Mouse (Mus musculus) brain, embryonic 14.5 days (tissue): ENCODE results near the gene Tmcc2.

Experiments
- CTCF ChIP-seq: fragments of 200-500 bp; IDR thresholded peaks from 2 replicates; pipeline ENCODE4 v1.5.1; 2012; ENCODE audit warnings: inconsistent platforms, mild to moderate bottlenecking, moderate library complexity, borderline replicate concordance; ENCODE audit not compliant: insufficient read depth, insufficient read length; ENCODE audit errors: extremely low read depth
- POLR2A ChIP-seq: fragments of 200-500 bp; IDR thresholded peaks from 2 replicates; pipeline ENCODE4 v1.6.1; 2012; ENCODE audit warnings: mild to moderate bottlenecking, inconsistent platforms, borderline replicate concordance; ENCODE audit not compliant: poor library complexity, insufficient read depth, insufficient read length, severe bottlenecking; ENCODE audit errors: extremely low read depth

DNA sequence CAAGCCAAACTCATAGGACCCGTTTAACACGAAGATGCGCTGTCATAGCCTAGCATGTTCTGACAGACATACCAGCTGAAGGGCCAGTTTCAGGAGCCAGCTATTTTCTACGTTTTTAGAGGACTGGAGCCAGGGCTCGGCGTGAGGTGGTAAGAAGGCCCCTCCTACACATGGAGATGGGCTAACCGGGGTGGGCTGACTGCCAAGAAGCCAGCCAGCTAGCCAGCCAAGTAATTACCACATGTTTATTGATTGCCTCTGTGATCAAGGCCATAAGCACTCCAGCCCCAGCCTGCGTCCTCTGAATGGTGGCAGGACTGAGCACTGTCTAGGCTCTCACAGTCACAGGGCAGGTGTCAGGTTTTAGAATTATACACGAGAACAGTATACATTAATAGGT is 64.3 kb downstream of the Tmcc2 start:
- no peak for TF ChIP-seq CTCF
- TF ChIP-seq POLR2A, result no peak
